Mouse (Mus musculus) induced T-regulatory cell, adult 2 months (primary cell): ENCODE results near the gene Mcub.

Experiments
- DNase-seq: peaks from one replicate; pipeline ENCODE4 v3.0.0-alpha.2; 2012; ENCODE audit warnings: low read depth

Gene Mcub

DNA sequence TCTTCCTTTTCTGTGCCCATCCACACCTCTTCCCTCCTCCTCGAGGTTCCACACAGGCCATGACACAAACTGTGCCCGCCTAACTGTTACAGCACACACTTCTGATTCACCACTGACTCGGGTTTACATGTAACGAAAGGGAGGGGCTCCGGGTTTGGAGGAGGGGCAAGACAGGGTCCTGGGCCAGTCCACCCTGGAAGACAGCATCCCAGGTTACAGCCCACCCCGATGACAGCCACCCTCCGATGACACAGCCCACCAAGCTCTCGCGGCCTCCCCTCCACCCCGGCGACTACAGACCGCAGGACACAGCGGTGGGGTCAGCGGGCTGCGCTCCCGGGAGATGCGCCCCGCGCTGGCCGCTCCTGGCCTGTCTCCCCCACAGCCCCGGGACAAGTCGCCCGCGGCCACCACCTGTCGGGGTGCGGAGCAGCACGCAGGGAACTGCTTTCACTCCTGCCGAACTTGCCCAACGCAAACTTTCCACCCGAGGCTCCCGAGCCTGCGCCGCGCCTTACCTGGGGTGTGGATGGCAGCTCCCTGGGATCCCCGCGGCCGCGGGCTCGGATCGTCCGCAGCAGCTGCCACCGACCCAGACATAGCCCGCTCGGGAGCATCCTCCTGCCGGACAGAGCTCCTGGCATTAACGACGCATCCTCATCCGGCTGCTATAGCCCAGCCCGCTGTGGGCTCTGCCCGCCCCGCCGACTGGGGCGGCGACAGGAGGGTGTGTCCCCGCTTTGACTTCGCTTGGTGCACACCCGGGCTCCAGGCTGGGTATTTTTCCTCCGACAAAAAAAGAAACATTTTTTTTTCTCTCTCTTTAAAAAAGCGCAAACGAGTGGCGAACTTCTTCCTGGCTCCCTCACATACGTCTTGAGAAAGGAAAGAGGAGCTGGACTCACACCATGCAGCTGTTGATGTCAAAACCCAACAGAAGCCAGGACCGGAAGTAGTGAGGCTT lies at the start of gene Mcub:
Mcub (minus strand) TSS at position 775 of the 964 bp plus-strand sequence.
- peak; percentile 86 for DNase-seq

DNA sequence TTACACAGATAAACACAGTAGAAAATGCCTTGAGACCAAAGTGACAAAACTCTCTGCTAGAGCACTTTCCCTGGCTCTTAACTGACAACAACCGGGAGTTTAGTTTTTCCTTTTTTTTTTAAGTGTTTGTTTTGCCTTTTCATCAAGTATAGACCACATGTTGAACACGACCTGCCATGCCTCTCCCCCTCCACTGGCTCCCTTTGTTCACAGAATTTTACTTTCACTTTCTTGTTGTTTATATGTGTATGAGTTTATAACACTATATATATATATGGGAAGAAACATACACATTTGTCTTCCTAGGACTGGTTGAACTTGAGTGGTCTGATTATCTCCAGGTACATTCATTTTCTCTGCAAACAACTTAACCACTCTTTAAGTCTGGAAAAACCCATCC lies 42.9 kb upstream of the Mcub start:
- DNase-seq = peak; percentile 8

DNA sequence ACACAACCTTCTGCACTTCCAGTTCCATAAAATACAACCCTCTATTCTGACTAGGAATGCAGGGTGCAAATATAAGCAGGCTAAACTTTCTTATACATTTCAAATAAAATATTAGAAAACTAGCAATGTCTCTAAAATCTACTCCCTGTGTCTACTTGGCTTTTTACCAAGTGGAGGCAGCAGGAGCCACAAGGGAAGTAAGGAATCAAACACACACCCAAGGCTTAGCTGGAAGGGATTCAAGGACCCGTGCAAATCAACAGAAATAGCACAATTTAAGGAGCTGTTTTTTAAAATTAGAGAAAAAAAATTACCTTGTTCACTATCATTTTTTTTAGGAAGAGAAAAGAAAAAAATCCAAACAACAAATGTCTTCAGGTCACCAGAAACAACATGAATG lies 41.2 kb upstream of the Mcub start:
- no peak for DNase-seq

DNA sequence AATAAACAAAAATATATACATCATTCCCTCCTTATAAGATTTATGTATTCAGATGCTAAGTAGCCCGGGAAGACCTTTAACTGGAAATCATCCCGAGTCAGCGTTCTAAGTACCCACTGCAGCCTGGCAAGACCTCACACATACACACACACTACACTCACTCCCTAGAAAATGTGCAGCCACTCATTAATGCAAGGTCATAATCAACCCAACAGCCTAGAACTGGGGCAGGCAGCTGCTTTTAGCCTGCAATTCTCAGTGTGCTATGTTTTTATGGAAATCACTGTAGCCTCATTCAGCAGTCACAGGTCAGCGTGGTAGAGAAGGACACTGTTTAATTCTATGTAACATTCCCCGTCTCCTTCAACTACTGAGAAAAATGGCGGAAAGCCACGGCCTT lies 36.1 kb upstream of the Mcub start:
- DNase-seq = no peak

DNA sequence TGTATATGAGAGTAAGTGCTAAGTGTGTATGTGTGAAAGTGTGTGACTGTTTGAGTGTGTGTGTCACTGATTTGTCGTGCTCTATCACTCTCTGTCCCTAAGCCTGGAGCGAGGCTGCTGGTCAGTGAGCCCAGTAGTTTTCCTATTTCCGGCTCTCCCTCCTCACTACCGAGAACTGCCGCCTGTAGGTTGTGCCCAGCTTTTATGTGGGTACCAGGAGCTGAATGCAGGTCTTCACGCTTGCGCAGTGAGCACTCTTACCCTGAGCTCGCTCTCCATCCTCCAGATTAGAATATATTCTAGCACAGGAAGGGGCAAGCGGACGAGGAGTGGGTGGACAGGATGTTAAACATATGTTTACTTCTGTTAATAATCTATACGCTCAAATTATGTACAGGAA lies 30.9 kb upstream of the Mcub start:
- DNase-seq = no peak

DNA sequence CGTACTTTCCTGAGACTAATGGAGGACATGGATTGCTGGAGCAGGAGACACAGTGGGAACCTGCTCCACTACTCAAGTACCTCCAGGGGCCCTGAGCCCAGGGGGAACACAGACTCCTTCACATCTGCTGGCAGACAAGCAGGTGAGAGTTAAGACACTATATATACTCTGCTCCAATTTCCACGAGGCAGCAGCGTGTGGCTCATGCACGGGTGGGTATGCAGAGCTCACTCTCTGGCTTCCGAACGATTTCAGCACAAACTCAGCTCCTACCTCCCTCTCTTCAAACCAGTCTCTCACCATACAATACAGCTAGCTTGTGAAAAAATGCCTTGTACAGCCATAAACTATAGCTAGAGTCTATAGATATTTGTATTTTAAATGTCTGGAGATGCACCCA lies 28.5 kb upstream of the Mcub start:
- no peak for DNase-seq

DNA sequence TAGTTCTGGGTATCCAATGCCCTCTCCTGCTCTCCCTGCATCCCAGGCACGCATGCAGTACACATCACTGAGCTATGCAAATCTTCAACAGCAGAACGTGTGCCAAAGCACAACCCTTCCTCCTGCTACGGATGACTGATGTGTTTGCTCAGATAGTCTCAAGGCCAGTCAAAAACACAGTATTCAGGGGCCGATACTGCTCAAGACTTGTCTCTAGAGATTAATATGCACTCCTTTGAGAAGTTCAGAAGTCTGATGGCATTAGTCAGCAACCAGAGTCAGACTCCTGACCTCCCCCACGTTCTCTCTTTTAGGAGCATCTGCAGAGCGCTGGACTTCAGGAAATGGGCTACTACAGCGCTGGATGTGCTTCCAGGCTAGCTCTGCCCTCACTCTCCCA lies 28.0 kb upstream of the Mcub start:
- no peak for DNase-seq

DNA sequence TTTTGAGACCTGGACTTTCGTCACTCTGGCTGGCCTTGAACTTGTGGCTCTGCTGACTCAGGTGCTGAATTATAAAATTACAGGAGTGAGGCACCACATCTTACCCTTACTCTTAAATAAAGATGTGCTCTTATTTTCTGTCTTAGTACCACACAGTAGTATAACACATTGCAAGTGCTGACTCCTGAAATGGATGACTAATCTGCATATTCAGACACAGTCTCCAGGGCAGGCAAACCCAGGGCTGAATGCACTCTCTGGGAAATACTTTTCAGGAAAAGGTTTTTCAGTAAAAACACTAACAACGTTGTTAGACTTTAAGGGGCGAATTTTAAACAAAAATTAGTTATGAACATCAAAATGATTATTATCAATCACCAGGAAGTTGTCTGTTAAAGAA lies 27.3 kb upstream of the Mcub start:
- DNase-seq = no peak

DNA sequence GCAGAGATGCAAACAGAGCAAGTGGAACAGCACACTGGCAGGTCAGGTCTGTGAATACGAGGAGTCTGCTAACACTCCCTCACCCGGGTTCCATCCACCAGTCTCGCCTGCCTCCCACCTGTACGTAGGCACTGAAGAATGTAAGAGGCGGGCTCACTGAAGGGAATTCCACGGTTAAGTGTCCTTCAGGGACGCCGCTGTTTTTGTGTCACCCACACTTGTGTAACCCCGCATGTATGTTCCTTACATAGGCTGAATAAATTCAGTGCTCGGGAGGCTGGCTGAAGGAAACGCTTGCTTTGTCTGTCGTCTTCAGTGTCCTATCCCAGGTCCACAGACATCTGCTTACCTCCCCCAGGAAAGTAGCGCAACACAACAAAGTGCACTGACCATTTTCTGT lies 17.3 kb upstream of the Mcub start:
- DNase-seq = no peak

DNA sequence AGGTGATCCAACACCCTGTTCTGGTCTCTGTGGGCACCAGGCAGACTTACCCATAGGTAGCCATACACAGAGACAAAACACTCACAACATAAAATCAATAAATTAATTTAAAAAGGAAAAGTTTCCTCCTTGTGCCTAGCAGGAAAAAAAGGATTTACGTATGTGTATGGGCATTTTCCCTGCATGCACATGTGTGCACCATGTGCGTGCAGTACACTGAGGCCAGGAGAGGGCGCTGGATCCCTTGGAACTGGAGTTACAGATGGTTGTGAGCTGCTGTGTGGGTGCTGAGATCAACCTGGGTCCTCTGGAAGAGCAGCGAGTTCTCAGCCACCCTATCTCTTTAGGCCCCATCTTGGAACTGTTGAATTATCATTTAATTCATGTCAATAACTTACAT lies 15.3 kb upstream of the Mcub start:
- DNase-seq = peak; percentile 16

DNA sequence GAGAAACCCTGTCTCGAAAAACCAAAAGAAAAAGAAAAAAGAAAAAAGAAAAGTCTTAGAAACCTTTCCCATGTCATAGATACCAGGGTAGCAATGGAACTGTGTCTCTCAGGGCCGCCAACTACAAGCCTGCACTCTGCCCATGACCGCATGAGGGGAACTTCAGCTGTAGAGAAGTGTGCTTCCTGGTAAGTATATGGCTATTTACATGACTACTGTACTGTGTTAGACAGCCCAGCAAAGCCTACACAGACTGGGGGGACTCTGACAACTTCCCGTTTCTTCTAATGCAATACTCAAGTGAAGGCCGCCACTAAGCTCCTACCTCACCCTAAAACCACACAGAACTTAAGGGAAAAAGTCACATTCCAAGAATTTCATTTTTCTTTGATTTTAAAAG lies 14.8 kb upstream of the Mcub start:
- no peak for DNase-seq

DNA sequence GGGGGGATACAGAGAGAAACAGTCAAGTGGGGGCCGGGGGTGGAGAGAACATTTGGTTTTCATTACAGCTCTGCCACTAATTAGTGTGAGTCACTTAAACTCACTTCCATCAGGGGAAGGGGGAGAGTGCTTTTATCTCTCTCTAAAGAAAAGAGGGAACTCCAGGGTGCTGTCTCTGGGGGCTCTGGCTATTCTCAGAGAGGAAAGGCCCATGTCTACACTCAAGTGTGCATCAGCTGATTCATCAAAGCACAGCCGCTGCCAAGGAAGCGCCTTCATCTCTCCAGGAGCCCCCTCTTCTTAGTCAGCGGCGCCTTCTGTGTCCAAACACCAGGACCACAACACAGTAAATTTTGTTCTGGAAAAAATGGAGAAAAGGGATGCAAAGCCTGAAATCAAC lies 12.3 kb upstream of the Mcub start:
- DNase-seq = no peak

DNA sequence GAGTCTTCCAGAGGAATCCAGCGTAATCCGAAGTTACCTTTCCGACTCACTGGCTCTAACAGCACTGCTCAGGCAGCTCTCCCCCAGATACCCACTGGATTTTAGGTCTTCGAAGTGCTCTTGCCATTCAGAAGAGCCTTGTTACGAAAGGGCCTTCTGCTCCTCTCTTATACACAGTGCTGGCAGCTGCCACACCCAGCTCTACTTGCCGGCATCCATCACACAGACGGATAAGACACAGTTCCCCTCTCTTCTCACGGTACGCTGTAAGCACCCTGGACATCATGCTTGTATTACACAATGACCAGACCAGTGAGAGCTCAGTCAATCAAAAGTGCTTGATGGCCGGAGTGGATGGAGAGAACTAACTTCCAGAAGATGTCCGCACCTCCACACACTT lies 11.8 kb upstream of the Mcub start:
- no peak for DNase-seq

DNA sequence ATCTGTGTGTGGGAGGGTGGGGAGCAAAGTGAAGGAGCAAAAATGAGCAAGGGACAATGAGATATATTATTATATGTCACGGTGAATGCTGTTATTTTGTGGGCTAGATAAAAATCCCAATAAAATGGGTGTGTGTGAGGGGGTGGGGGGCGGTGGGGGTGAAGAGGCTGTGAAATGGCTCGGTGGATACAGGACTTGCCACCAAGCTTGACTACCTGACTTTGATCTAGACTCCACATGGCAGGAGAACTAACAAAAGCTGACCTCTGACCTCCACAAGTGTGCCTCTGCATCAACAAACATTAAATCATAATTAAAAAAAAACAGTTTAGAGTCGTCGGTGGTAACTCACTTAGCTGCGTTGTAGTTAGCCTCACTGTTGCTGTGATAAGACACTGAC lies 9.5 kb upstream of the Mcub start:
- DNase-seq = no peak

DNA sequence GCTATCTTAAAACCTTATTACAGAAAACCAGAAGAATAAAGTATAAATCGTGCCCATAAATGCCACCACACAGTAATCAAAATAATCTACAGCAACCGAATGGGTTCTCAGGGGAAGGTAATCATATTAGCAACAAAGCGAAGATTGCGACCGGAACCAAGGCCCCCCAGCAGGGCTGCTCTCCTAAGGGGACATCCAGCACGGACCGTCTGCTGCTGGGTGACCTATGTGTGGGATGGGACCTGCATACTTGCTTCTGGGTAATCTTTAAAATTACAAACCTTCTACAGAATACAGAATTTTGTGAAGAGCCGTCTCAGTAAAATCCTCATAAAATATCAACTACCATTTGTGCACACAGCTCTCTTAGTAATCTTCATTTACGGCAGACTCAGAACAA lies 8.7 kb upstream of the Mcub start:
- DNase-seq = no peak

DNA sequence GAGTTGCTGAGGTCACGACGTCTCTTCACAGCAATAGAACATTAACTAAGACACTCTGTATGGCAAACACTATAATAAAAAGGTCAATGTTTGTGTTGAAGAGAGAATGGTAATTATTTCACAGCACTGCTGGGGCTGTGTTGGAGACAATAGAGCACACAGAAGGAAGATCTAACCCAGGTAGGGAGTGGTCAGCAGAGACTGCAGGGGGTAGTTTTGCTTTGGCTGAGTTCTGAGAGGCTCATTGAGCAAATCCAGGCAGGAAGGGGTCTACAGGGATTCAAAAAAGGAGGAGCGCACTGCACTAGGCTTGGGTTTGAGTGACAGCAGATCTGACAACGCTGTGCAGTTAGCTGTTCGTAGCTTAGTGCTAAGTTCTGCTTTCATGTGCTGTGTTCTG lies 6.3 kb upstream of the Mcub start:
- DNase-seq = no peak

DNA sequence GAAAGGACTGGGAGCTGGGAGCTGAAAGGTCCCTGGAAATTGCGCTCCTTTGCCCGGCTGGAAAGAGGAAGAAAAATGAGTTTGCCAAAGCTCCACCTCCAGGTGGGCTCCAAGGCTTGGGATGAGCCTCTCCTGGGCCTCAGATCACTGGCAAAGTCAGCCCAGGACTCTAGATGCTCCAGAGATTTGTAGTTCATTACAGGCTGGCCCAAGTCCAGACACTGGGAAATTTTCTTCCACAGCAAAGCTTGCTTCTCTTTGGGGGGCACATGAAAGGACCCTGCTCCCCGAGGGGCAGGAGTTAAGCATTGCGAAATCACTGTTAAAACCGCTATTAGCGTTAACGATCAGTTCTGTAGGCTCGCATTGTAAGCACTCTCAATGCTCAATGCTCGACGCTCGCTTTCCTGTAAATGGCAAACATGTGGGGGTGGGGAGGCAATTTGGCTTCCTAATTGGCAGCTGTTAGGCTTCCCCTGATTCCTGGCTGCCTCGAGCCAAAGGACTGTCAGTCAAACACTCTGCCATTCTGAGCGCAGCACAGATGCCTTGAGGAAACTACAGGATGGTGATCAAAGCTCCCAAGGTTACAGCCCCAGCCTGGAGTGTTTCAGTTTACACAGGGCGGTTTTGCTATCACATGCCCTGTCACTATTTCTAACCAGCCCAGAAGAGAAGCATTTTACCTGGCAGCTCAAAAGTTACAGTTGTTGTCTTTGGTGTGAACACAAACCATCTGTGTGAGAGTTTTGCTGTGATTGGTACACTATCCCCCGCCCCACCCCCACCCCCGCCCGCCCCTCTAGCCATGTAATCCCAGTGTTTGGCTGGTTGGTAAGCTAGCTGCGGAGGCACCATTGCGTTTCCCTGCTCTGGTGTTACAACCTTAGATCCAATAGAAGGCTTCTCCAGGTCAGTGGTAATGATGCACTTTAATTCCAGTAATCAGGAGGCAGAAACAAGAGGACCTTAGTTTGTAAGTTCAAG lies 816 bp upstream of the Mcub start:
- DNase-seq = peak; percentile 36

DNA sequence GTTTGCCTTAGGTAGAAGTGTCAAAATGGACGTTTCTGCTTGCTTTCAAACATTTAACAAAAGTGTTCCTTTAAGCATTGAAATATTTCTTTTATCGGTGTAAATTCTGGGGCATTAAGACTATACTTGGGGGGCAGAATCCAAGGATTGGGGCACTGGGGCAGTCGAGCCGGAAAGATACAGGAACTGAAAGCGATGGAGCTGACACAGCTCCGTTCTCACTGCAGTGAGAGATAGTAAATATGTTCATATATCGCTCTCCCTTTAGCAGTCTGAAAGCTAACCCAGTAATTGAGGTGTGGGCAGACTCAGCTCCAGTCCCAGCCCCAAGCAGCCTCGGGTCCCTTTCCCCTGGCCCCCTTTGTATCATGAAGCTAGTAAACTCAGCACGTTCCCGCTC lies 975 bp downstream of the Mcub start:
- DNase-seq = no peak

DNA sequence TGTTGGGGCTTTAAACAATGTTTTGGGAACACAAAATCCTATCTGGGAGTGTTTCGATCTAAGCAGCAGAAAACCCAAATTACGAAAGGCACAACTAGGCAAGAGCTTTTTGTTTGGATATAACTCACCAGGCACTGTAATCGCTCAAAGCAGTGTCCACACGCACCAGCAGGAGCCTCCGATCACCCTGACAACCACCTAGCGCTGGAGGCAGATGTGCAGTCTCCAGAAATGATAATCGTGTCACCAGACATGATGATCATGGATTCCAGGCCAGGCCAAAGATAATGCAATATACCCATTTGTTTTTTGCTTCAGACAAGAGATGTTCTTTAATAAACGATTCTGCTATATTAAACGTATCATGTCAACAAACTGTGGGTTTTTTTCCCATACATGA lies 2.1 kb downstream of the Mcub start:
- DNase-seq = no peak

DNA sequence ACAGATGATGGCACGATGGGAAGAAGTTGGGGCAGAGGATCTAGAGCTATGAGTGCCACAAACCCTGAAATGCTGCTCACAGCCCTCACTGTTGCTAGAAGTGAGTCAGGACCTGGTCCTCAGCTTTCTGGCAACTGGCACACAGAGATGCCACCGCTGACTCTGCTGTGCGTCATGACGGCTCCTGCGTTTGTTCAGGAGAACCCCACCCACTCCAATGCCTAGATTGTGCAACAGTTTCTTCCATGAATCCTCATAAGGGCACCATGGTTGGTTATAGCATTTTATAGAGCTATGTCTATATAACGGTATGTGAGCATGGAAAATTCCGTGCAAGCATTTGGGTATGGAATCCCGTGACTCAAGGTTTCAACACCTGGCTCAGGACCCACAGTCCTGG lies 5.3 kb downstream of the Mcub start:
- no peak for DNase-seq

DNA sequence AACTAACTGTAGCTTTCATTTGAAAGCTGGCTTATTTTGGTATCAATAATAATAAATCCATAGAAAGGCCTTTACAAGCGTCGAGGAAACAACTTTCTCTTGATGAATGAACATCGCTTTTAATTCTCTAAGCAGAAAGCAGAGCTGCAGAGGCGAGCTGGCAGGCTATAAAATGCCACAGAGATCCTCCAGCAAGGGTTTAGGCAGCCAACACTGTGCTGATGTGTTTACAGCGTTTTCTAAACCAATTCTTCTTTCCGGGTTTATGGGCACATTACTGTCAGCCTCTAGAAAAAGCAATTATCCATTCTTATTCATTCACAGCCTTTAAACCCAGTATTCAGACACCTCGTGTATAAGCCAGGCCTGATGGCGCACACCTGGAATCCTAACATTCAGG lies 7.5 kb downstream of the Mcub start:
- no peak for DNase-seq

DNA sequence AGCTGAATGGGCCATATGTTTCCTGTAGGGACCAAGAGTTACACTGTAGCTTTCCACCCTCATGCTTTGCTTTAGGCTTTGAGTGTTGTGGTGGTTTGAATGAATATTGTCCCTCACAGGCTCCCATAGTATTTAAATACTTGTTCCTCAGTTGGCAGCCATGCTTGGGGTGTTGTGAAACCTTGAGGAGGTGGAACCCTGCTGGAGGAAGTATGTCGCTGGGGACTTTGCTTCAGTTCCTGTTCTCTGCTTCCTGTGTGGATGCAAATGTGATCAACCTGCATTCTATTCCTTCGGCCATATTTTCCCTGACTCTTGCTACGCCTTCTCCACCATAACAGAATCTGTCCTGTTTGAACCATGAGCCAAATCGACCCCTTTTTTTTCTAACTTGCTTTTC lies 16.7 kb downstream of the Mcub start:
- no peak for DNase-seq

DNA sequence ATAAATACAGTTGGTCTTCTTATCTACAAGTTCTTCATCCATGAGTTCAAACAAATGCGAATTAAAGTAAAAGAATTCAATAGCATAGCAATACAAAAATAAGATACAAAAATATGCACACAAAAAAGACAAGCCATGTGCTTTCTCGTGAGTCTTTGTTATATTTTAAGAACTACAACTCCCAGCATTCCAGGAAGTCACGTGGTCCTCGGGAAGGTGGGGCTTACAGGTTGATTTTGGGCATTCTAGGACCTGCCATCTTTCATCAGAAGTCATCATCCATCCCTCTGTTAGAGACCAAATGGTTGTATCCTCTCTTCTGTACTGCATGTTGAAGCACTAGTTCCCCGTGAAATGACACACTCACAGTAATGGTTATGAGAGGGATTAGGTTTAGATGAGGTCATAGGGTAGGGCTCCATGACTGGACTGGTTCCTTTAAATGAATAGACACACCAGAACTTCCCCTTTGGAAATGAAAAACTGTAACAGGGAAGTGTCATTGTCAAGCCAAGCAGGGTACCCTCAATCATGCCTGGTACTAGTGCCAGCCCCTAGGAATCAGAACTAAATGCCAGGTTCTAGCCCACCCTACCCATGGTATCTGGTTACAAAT lies 20.7 kb downstream of the Mcub start:
- no peak for DNase-seq
